ENCODE assay signal across 16 mouse cellular contexts in the genomic region with DNA sequence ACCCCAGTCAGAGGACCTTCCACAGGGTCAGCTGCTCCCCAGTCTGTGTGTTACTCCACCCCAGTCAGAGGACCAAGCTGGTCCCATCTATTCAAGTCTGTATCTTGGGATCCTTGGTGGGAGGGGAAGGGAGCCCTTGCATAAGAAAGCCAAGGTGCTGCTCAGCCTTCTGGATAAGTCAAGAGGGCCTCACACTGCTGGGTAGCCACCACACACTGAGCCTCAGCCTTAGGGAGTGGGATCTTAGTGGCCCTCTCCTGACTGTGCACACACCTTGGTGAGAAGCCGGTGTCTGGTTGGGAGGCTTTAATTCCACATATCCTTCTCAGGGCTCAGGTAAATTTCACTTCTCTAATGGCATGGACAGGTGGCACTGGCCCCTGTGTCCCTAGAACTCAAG. TPM values are rescaled to one million over a fixed set of nuclear protein-coding genes. Genes with fewer than 3 reads are reported as not detected.
DNase-seq lines count a peak whose midpoint lies in the region; ATAC-seq and TF ChIP-seq lines count a peak whose summit lies in the region.
"Had no signal": no experiment of that assay in that cellular context is flagged by ENCODE, and none has a peak within 500 bp of the region (broad histone marks: within the 10 kb centered on the region; RNA-seq: fewer than 3 reads in every experiment).

No protein-coding gene starts in this region.

- TF ChIP-seq POLR2A in bone marrow macrophage, adult 2 months (IDR thresholded peaks at IDR 0.05; ENCODE audit: borderline replicate concordance, low read depth, low read length), result no peak

- no peaks in the 10 kb centered on the region for H3K27me3 ChIP-seq in heart, embryonic 12.5 days (replicated peaks)
- peaks cover 28% of the 10 kb centered on the region for H3K27me3 ChIP-seq in liver, embryonic 12.5 days (replicated peaks)
- H3K27me3 ChIP-seq in forebrain, embryonic 10.5 days (ENCODE audit: poor library complexity, severe bottlenecking), result peaks cover 9% of the 10 kb centered on the region; the same call in 1 of the 2 replicates
- H3K27me3 ChIP-seq: limb, embryonic 15.5 days; neural tube, embryonic 12.5 days had no signal

- H3K36me3 ChIP-seq in heart, embryonic 12.5 days, result peaks cover 53% of the 10 kb centered on the region
- peaks cover 32% of the 10 kb centered on the region for H3K36me3 ChIP-seq in liver, embryonic 12.5 days
- peaks cover 66% of the 10 kb centered on the region for H3K36me3 ChIP-seq in forebrain, embryonic 10.5 days (replicated peaks)

- ATAC-seq in heart, embryonic 12.5 days (ENCODE audit: insufficient number of reproducible peaks, low FRiP score), result no peak
- ATAC-seq in liver, embryonic 12.5 days, result 0 out of 2 replicates have a peak, but pooled peaks have one; percentile 13
- ATAC-seq: midbrain, embryonic 16.5 days had no signal

- H3K9me3 ChIP-seq in heart, embryonic 12.5 days (replicated peaks), result peaks cover 4% of the 10 kb centered on the region; the same call in 1 of the 2 replicates
- no peaks in the 10 kb centered on the region for H3K9me3 ChIP-seq in liver, embryonic 12.5 days (replicated peaks)
- peaks cover 4% of the 10 kb centered on the region; the same call in 1 of the 2 replicates for H3K9me3 ChIP-seq in forebrain, embryonic 10.5 days
- H3K9me3 ChIP-seq: limb, embryonic 15.5 days; neural tube, embryonic 12.5 days had no signal

- H3K27ac ChIP-seq in heart, embryonic 12.5 days (ENCODE audit: poor library complexity, severe bottlenecking), result no peak overlapping the region
- peak overlapping the region; percentile 46; the same call in 1 of the 2 replicates for H3K27ac ChIP-seq in liver, embryonic 12.5 days
- H3K27ac ChIP-seq in bone marrow macrophage, adult 2 months (ENCODE audit: insufficient read depth, low read depth, low read length), result peak overlapping the region; percentile 59
- H3K27ac ChIP-seq in forebrain, embryonic 10.5 days, result no peak overlapping the region
- H3K27ac ChIP-seq: neural tube, embryonic 12.5 days had no signal

- 94% methylated on average over 1 of the region's 1 CpGs for WGBS in heart, embryonic 12.5 days
- 95% methylated on average over 1 of the region's 1 CpGs for WGBS in liver, embryonic 12.5 days (ENCODE audit: insufficient replicate concordance)
- 97% methylated on average over 1 of the region's 1 CpGs for WGBS in forebrain, embryonic 10.5 days

- DNase-seq in heart, adult 11 months, result no peak
- DNase-seq in liver (no peak), A20 (ENCODE audit: low read depth, low spot score) (peak; percentile 76)
- no peak for DNase-seq in forebrain, embryonic 10.5 days (ENCODE audit: extremely low spot score, low spot score)
- no peak for DNase-seq in cerebellum, adult 11 months
- DNase-seq: adrenal gland, postnatal 36 days; cerebellum, adult 9-11 months; gastrocnemius, postnatal 10 days; right cerebral cortex, postnatal 25 days; thymus, postnatal 4 days had no signal

- no peak overlapping the region for H3K4me3 ChIP-seq in heart, embryonic 12.5 days
- H3K4me3 ChIP-seq in liver, embryonic 12.5 days, result no peak overlapping the region
- H3K4me3 ChIP-seq in bone marrow macrophage, adult 2 months (ENCODE audit: insufficient read depth, low read length), result no peak overlapping the region
- no peak overlapping the region for H3K4me3 ChIP-seq in forebrain, embryonic 10.5 days
- H3K4me3 ChIP-seq: limb, embryonic 15.5 days; neural tube, embryonic 12.5 days had no signal

- H3K9ac ChIP-seq in heart, embryonic 12.5 days, result peak overlapping the region; percentile 38; the same call in 1 of the 2 replicates
- no peak overlapping the region for H3K9ac ChIP-seq in liver, embryonic 12.5 days
- H3K9ac ChIP-seq: limb, embryonic 15.5 days; neural tube, embryonic 12.5 days had no signal

- no peak for TF ChIP-seq CTCF in bone marrow macrophage, adult 2 months (IDR thresholded peaks at IDR 0.05; ENCODE audit: low read depth, low read length)

- no peak overlapping the region for H3K4me2 ChIP-seq in heart, embryonic 12.5 days
- no peak overlapping the region for H3K4me2 ChIP-seq in liver, embryonic 12.5 days
- H3K4me2 ChIP-seq: limb, embryonic 15.5 days; neural tube, embryonic 12.5 days had no signal

- peaks cover 79% of the 10 kb centered on the region for H3K4me1 ChIP-seq in heart, embryonic 12.5 days (replicated peaks)
- peaks cover 34% of the 10 kb centered on the region for H3K4me1 ChIP-seq in liver, embryonic 12.5 days
- H3K4me1 ChIP-seq in bone marrow macrophage, adult 2 months (ENCODE audit: control insufficient read depth, insufficient read depth, low read length), result peaks cover 77% of the 10 kb centered on the region
- H3K4me1 ChIP-seq in forebrain, embryonic 10.5 days, result peaks cover 51% of the 10 kb centered on the region

RNA-seq across cellular contexts. Expression of a gene that starts 7.7 kb away (rescaled TPM):
- 76.1 and 80.8 TPM in 2 replicates for polyA plus RNA-seq in heart, embryonic 12.5 days (2016; fragmentation: Nextera tagmentation; extraction: Ambion mirVana)
- polyA plus RNA-seq in liver, embryonic 12.5 days (2016; fragmentation: Nextera tagmentation; extraction: Ambion mirVana), result 9.4 and 10.4 TPM in 2 replicates
- polyA plus RNA-seq in bone marrow macrophage, adult 2 months (2012; ENCODE audit: insufficient read depth, insufficient read length, missing spikeins), result 298 and 305 TPM in 2 replicates
- polyA plus RNA-seq in forebrain, embryonic 10.5 days (2016; fragmentation: Nextera tagmentation; extraction: Ambion mirVana), result 66.0 and 69.1 TPM in 2 replicates

RNA-seq across cellular contexts. Expression of a gene that starts 59.1 kb away (rescaled TPM):
- 222 and 229 TPM in 2 replicates for polyA plus RNA-seq in heart, embryonic 12.5 days (2016; fragmentation: Nextera tagmentation; extraction: Ambion mirVana)
- 185 and 198 TPM in 2 replicates for polyA plus RNA-seq in liver, embryonic 12.5 days (2016; fragmentation: Nextera tagmentation; extraction: Ambion mirVana)
- 134 and 150 TPM in 2 replicates for polyA plus RNA-seq in bone marrow macrophage, adult 2 months (2012; ENCODE audit: insufficient read depth, insufficient read length, missing spikeins)
- polyA plus RNA-seq in forebrain, embryonic 10.5 days (2016; fragmentation: Nextera tagmentation; extraction: Ambion mirVana), result 421 and 423 TPM in 2 replicates

Comparison
In these comparisons a context has a peak if more than half of its experiments do, and no peak if none do; other contexts are left out.
1. H3K27ac ChIP-seq: peak in liver, embryonic 12.5 days (single experiment) and bone marrow macrophage, adult 2 months (single experiment); none in heart, embryonic 12.5 days (single experiment) and forebrain, embryonic 10.5 days (single experiment).